Mouse (Mus musculus): ENCODE data around the gene G0s2. TPM values are rescaled to one million over a fixed set of nuclear protein-coding genes. Genes with fewer than 3 reads are reported as not detected.

Gene G0s2
- 1 to 10 TPM; 6.0 to 7.3 TPM for total RNA-seq (2021)
- long read RNA-seq, experiment 1, partial matches to known transcripts = 0 of 4 reads
- long read RNA-seq, experiment 1, other reads (novel, unspliced or antisense) = 0 of 4 reads
- long read RNA-seq, experiment 2, transcript G0s2-201 (2 exons, 871 nt) = major isoform, 6 of 6 reads
- long read RNA-seq, experiment 2, partial matches to known transcripts = 0 of 6 reads
- long read RNA-seq, experiment 2, other reads (novel, unspliced or antisense) = 0 of 6 reads

- peak in 1 of 2 experiments; percentile 58 for DNase-seq (ENCODE audit: extremely low spot score in 1 of 2, low spot score in 2 of 2)
- peak; percentile 16 for TF ChIP-seq CTCF (IDR thresholded peaks at IDR 0.05)
- Histone ChIP-seq H3K27ac (peak within 1 kb of the TSS; percentile 91), H3K4me3 (peak within 1 kb of the TSS; percentile 51)
- intact Hi-C loops (cut with DNase I) = loop anchor here (2.0 kb wide), 1 partner anchor 46 kb away; no protein-coding TSS in a partner anchor
Measured at GRCm38 (mm10) chr1:193272916-193273601, at the start of gene G0s2. G0s2 (minus strand) TSS chr1:193273217.

GRCm38 (mm10) chr1:193320398-193320797, 47.4 kb upstream of the G0s2 start:
- DNase-seq (ENCODE audit: extremely low spot score in 1 of 2, low spot score in 2 of 2) = peak in 1 of 2 experiments; percentile 31
- no peak overlapping the region for H3K4me3 ChIP-seq
- no peak for TF ChIP-seq CTCF (IDR thresholded peaks at IDR 0.05)
- H3K27ac ChIP-seq = no peak overlapping the region
- intact Hi-C loops (cut with DNase I) = no loop called here

- no peak for DNase-seq (ENCODE audit: extremely low spot score in 1 of 2, low spot score in 2 of 2)
- Histone ChIP-seq H3K27ac (no peak overlapping the region), H3K4me3 (no peak overlapping the region)
- TF ChIP-seq CTCF (IDR thresholded peaks at IDR 0.05) = no peak
- intact Hi-C loops (cut with DNase I) = loop anchor here (2.0 kb wide), 1 partner anchor 47 kb away; the partner anchor contains the start of gene G0s2
Measured at GRCm38 (mm10) chr1:193319721-193320120, 46.7 kb upstream of the G0s2 start.

- peak in 1 of 2 experiments; percentile 50 for DNase-seq (ENCODE audit: extremely low spot score in 1 of 2, low spot score in 2 of 2)
- TF ChIP-seq CTCF (IDR thresholded peaks at IDR 0.05) = no peak
- intact Hi-C loops (cut with DNase I) = no loop called here
- Histone ChIP-seq H3K27ac (peak overlapping the region; percentile 76), H3K4me3 (no peak overlapping the region)
Measured at GRCm38 (mm10) chr1:193317159-193317559, 44.1 kb upstream of the G0s2 start.

GRCm38 (mm10) chr1:193316358-193316750, 43.3 kb upstream of the G0s2 start:
- Histone ChIP-seq H3K27ac (peak overlapping the region; percentile 76), H3K4me3 (no peak overlapping the region)
- TF ChIP-seq CTCF (IDR thresholded peaks at IDR 0.05) = no peak
- intact Hi-C loops (cut with DNase I) = no loop called here
- no peak for DNase-seq (ENCODE audit: extremely low spot score in 1 of 2, low spot score in 2 of 2)

- no peak for TF ChIP-seq CTCF (IDR thresholded peaks at IDR 0.05)
- peak overlapping the region; percentile 76 for H3K27ac ChIP-seq
- peak in 1 of 2 experiments; percentile 57 for DNase-seq (ENCODE audit: extremely low spot score in 1 of 2, low spot score in 2 of 2)
- intact Hi-C loops (cut with DNase I) = no loop called here
- H3K4me3 ChIP-seq = no peak overlapping the region
Measured at GRCm38 (mm10) chr1:193315705-193316357, 42.8 kb upstream of the G0s2 start.

GRCm38 (mm10) chr1:193311596-193311995, 38.6 kb upstream of the G0s2 start:
- intact Hi-C loops (cut with DNase I) = no loop called here
- no peak for TF ChIP-seq CTCF (IDR thresholded peaks at IDR 0.05)
- DNase-seq (ENCODE audit: extremely low spot score in 1 of 2, low spot score in 2 of 2) = no peak
- no peak overlapping the region for H3K4me3 ChIP-seq
- H3K27ac ChIP-seq = no peak overlapping the region

GRCm38 (mm10) chr1:193310519-193311085, 37.6 kb upstream of the G0s2 start:
- Histone ChIP-seq H3K4me3 (no peak overlapping the region), H3K27ac (no peak overlapping the region)
- no peak for DNase-seq (ENCODE audit: extremely low spot score in 1 of 2, low spot score in 2 of 2)
- intact Hi-C loops (cut with DNase I) = no loop called here
- TF ChIP-seq CTCF (IDR thresholded peaks at IDR 0.05) = no peak

- intact Hi-C loops (cut with DNase I) = no loop called here
- no peak for DNase-seq (ENCODE audit: extremely low spot score in 1 of 2, low spot score in 2 of 2)
- no peak for TF ChIP-seq CTCF (IDR thresholded peaks at IDR 0.05)
- Histone ChIP-seq H3K27ac (no peak overlapping the region), H3K4me3 (no peak overlapping the region)
Measured at GRCm38 (mm10) chr1:193309785-193310518, 36.9 kb upstream of the G0s2 start.

- H3K27ac ChIP-seq = no peak overlapping the region
- no peak for DNase-seq (ENCODE audit: extremely low spot score in 1 of 2, low spot score in 2 of 2)
- no peak for TF ChIP-seq CTCF (IDR thresholded peaks at IDR 0.05)
- H3K4me3 ChIP-seq = no peak overlapping the region
- intact Hi-C loops (cut with DNase I) = no loop called here
Measured at GRCm38 (mm10) chr1:193306832-193307231, 33.8 kb upstream of the G0s2 start.

- intact Hi-C loops (cut with DNase I) = no loop called here
- H3K4me3 ChIP-seq = no peak overlapping the region
- no peak overlapping the region for H3K27ac ChIP-seq
- no peak for TF ChIP-seq CTCF (IDR thresholded peaks at IDR 0.05)
- DNase-seq (ENCODE audit: extremely low spot score in 1 of 2, low spot score in 2 of 2) = no peak
Measured at GRCm38 (mm10) chr1:193305386-193305785, 32.4 kb upstream of the G0s2 start.
